Mouse (Mus musculus) liver, embryonic 14.5 days (tissue): ENCODE results near the gene Zc3h12d. TPM values are rescaled to one million over a fixed set of nuclear protein-coding genes. Genes with fewer than 3 reads are reported as not detected.

Experiments
- ATAC-seq: fragments of 200-750 bp; cut with Nextera tagmentation; 2 replicates; pipeline ENCODE4 v1.8.0; 2017; ENCODE audit warnings: moderate number of reproducible peaks, mild to moderate bottlenecking, moderate library complexity; ENCODE audit not compliant: insufficient read depth
- DNase-seq, 3 experiments: peaks; one replicate each; pipeline ENCODE4 v3.0.0-alpha.2; 2012 to 2013; ENCODE audit warnings: low read depth in 3 of 3, low spot score in 3 of 3
- H3K27ac ChIP-seq: fragments of 300-500 bp; sonication (generic); 2 replicates; pipeline ENCODE4 v1.5.1; 2014; ENCODE audit warnings: moderate library complexity, mild to moderate bottlenecking, control low read depth, inconsistent platforms
- H3K27me3 ChIP-seq: fragments of 300-500 bp; sonication (generic); 2 replicates; pipeline ENCODE4 v1.6.1; 2014; ENCODE audit warnings: mild to moderate bottlenecking, low read length, moderate library complexity; ENCODE audit not compliant: control insufficient read depth, insufficient read depth
- H3K36me3 ChIP-seq: fragments of 300-500 bp; sonication (generic); replicated peaks from 2 replicates; pipeline ENCODE4 v1.6.1; 2014; ENCODE audit warnings: low read depth; ENCODE audit not compliant: control insufficient read depth, insufficient read depth
- H3K4me1 ChIP-seq, 2 experiments: fragments of 200-500 bp in 1 of 2; fragments of 300-500 bp in 1 of 2; sonication (generic) in 1 of 2; replicated peaks; 2 replicates each; pipeline ENCODE4 v1.6.1; 2012 to 2014; ENCODE audit warnings: antibody characterized with exemption in 1 of 2, inconsistent platforms in 1 of 2, low read length in 1 of 2; ENCODE audit not compliant: control insufficient read depth in 2 of 2, insufficient read depth in 2 of 2
- H3K4me2 ChIP-seq: fragments of 300-500 bp; sonication (generic); 2 replicates; pipeline ENCODE4 v1.6.1; 2014; ENCODE audit warnings: low read depth, mild to moderate bottlenecking, control low read depth, moderate library complexity
- H3K4me3 ChIP-seq, 2 experiments: fragments of 200-500 bp in 1 of 2; fragments of 300-500 bp in 1 of 2; sonication (generic) in 1 of 2; 2 replicates each; pipeline ENCODE4 v1.5.1; 2012 to 2014; ENCODE audit warnings: low read depth in 2 of 2, low read length in 2 of 2, mild to moderate bottlenecking in 2 of 2, control low read depth in 1 of 2, inconsistent platforms in 1 of 2, moderate library complexity in 1 of 2; ENCODE audit not compliant: insufficient read depth in 1 of 2
- H3K9ac ChIP-seq: fragments of 300-500 bp; sonication (generic); replicated peaks from 2 replicates; pipeline ENCODE4 v1.6.1; 2014; ENCODE audit warnings: mild to moderate bottlenecking, control low read depth, moderate library complexity
- H3K9me3 ChIP-seq: fragments of 300-500 bp; sonication (generic); 2 replicates; pipeline ENCODE4 v1.6.1; 2016; ENCODE audit warnings: low read length, mixed read lengths; ENCODE audit not compliant: control insufficient read depth
- CTCF ChIP-seq: IDR thresholded peaks from 2 replicates; pipeline ENCODE4 v1.5.1; 2016; ENCODE audit warnings: antibody characterized with exemption, low read depth, control low read depth
- EP300 ChIP-seq: IDR thresholded peaks from 2 replicates; pipeline ENCODE4 v1.6.1; 2016; ENCODE audit warnings: antibody characterized with exemption, low read depth
- WGBS: fragments of 180-500 bp; shearing (Covaris S2); extraction: QIAGEN DNeasy Blood & Tissue Kit; methylation state at CpG from one replicate; pipeline ENCODE4 v1.1.7; 2014; ENCODE audit not compliant: insufficient replicate concordance; 5-methylcytosine and 5-hydroxymethylcytosine counted together
- polyA plus RNA-seq, 2 experiments: library from polyadenylated mRNA; depleted of rRNA in 1 of 2; stranded (reverse) in 1 of 2; unstranded in 1 of 2; fragments of >200 nt; fragmentation: Nextera tagmentation in 1 of 2; extraction: Ambion mirVana in 1 of 2; gene quantifications; 2 replicates each; pipeline versions ENCODE4 v1.2.1 to v1.2.3; 2012 to 2014

The Zc3h12d gene
- polyA plus RNA-seq, 2 experiments: 0.15 to 0.25 TPM

GRCm38 (mm10) chr10:7802519-7803140, 29.6 kb upstream of the Zc3h12d start:
- TF ChIP-seq CTCF (no peak), EP300 (no peak)
- Histone ChIP-seq H3K4me1 (no peaks in the 10 kb centered on the region), H3K9me3 (no peaks in the 10 kb centered on the region), H3K27ac (no peak overlapping the region), H3K36me3 (peaks cover 73% of the 10 kb centered on the region), H3K4me3 (no peak overlapping the region), H3K9ac (no peak overlapping the region), H3K4me2 (no peak overlapping the region), H3K27me3 (no peaks in the 10 kb centered on the region)
- 70% methylated on average over 2 of the region's 2 CpGs for WGBS
- ATAC-seq: no peak
- no peak for DNase-seq

- Histone ChIP-seq H3K9ac (no peak overlapping the region), H3K9me3 (no peaks in the 10 kb centered on the region), H3K27me3 (no peaks in the 10 kb centered on the region), H3K27ac (no peak overlapping the region), H3K4me2 (no peak overlapping the region), H3K4me3 (no peak overlapping the region), H3K4me1 (no peaks in the 10 kb centered on the region), H3K36me3 (peaks cover 49% of the 10 kb centered on the region)
- WGBS: 36% methylated on average over 2 of the region's 2 CpGs
- TF ChIP-seq EP300 (no peak), CTCF (peak; percentile 72)
- ATAC-seq (0 out of 2 replicates have a peak, but pooled peaks have one; percentile 23), DNase-seq (peak; percentile 41 to 60 (median 49))
Observed at GRCm38 (mm10) chr10:7809937-7810336, 22.3 kb upstream of the Zc3h12d start.

- no peaks in the 10 kb centered on the region for H3K4me1 ChIP-seq
- H3K9me3 ChIP-seq: no peaks in the 10 kb centered on the region
- no peak overlapping the region for H3K4me2 ChIP-seq
- peaks cover 41% of the 10 kb centered on the region for H3K36me3 ChIP-seq
- H3K9ac ChIP-seq: no peak overlapping the region
- TF ChIP-seq EP300 (no peak), CTCF (no peak)
- no peak overlapping the region for H3K27ac ChIP-seq
- no peak for ATAC-seq
- no peak for DNase-seq
- no peak overlapping the region for H3K4me3 ChIP-seq
- WGBS: 60% methylated on average over 2 of the region's 2 CpGs
- H3K27me3 ChIP-seq: no peaks in the 10 kb centered on the region
Observed at GRCm38 (mm10) chr10:7816476-7816875, 15.8 kb upstream of the Zc3h12d start.

GRCm38 (mm10) chr10:7818676-7819075, 13.6 kb upstream of the Zc3h12d start:
- Histone ChIP-seq H3K9me3 (no peaks in the 10 kb centered on the region), H3K4me2 (no peak overlapping the region), H3K36me3 (peaks cover 37% of the 10 kb centered on the region), H3K27ac (no peak overlapping the region), H3K4me3 (no peak overlapping the region), H3K27me3 (no peaks in the 10 kb centered on the region), H3K9ac (no peak overlapping the region), H3K4me1 (no peaks in the 10 kb centered on the region)
- no peak for DNase-seq
- 85% methylated on average over 4 of the region's 4 CpGs for WGBS
- TF ChIP-seq CTCF (no peak), EP300 (no peak)
- ATAC-seq: no peak

- Histone ChIP-seq H3K27me3 (no peaks in the 10 kb centered on the region), H3K4me1 (no peaks in the 10 kb centered on the region), H3K4me3 (no peak overlapping the region), H3K36me3 (peaks cover 37% of the 10 kb centered on the region), H3K27ac (no peak overlapping the region), H3K4me2 (no peak overlapping the region), H3K9ac (no peak overlapping the region), H3K9me3 (no peaks in the 10 kb centered on the region)
- DNase-seq (no peak), ATAC-seq (no peak)
- 82% methylated on average over 4 of the region's 4 CpGs for WGBS
- TF ChIP-seq EP300 (no peak), CTCF (no peak)
Observed at GRCm38 (mm10) chr10:7819156-7819555, 13.1 kb upstream of the Zc3h12d start.
